Mouse (Mus musculus) G1E (cell line): ENCODE results near the gene Rab21.

Experiments
- CTCF ChIP-seq: IDR thresholded peaks from 2 replicates; pipeline ENCODE4 v1.5.1; 2012; ENCODE audit warnings: low read depth, low read length, inconsistent platforms, mixed read lengths
- GATA1 ChIP-seq: IDR thresholded peaks from 2 replicates; pipeline ENCODE4 v1.6.1; 2012; ENCODE audit warnings: borderline replicate concordance, low read length, inconsistent platforms, mixed read lengths
- GATA2 ChIP-seq: IDR thresholded peaks from 2 replicates; pipeline ENCODE4 v1.6.1; 2012; ENCODE audit warnings: low read depth, low read length, inconsistent platforms, borderline replicate concordance
- POLR2AphosphoS5 ChIP-seq: IDR thresholded peaks from 2 replicates; pipeline ENCODE4 v1.6.1; 2012; ENCODE audit warnings: low read depth, low read length, inconsistent platforms; ENCODE audit not compliant: insufficient replicate concordance
- TAL1 ChIP-seq: conservative IDR thresholded peaks from 2 replicates; pipeline ENCODE4 v1.6.1; 2012; ENCODE audit warnings: low read depth, low read length, inconsistent platforms, mixed read lengths

- TF ChIP-seq CTCF (no peak), GATA2 (no peak), GATA1 (no peak), POLR2AphosphoS5 (no peak), TAL1 (no peak)
Observed at GRCm38 (mm10) chr10:115329010-115329530, 13.7 kb upstream of the Rab21 start.
